Mouse (Mus musculus): ENCODE results near the gene Boc. TPM values are rescaled to one million over a fixed set of nuclear protein-coding genes. Genes with fewer than 3 reads are reported as not detected.
A peak's percentile ranks its signal among the peaks of the same experiment; 100 is the strongest.

The Boc gene
- polyA plus RNA-seq, 1 experiment from 2014 or later, result 7.8 TPM

GRCm38 (mm10) chr16:44557084-44557483 is 1.6 kb downstream of the Boc start:
- Histone ChIP-seq H3K9me3 (ENCODE audit: control insufficient read depth, low read length) (no peaks in the 10 kb centered on the region), H3K4me1 (ENCODE audit: control insufficient read depth, insufficient read depth, low read length) (peaks cover 3% of the 10 kb centered on the region; the same call in 1 of the 2 replicates), H3K4me3 (ENCODE audit: low read depth, low read length) (peak overlapping the region; percentile 74), H3K4me2 (ENCODE audit: low read depth, low read length) (peak overlapping the region; percentile 95), H3K36me3 (ENCODE audit: control insufficient read depth, insufficient read depth, low read length) (no peaks in the 10 kb centered on the region), H3K9ac (replicated peaks; ENCODE audit: low read depth, low read length) (peak overlapping the region; percentile 76; the same call in 1 of the 2 replicates), H3K27ac (ENCODE audit: low read depth, low read length) (no peak overlapping the region), H3K27me3 (ENCODE audit: control insufficient read depth, insufficient read depth, low read length) (no peaks in the 10 kb centered on the region)
- WGBS, result 18% methylated on average over 7 of the region's 7 CpGs
- ATAC-seq (ENCODE audit: low read depth), result no peak

GRCm38 (mm10) chr16:44555791-44556709 is 2.6 kb downstream of the Boc start:
- WGBS, result 22% methylated on average over 9 of the region's 9 CpGs
- H3K4me1 ChIP-seq (ENCODE audit: control insufficient read depth, insufficient read depth, low read length), result peaks cover 11% of the 10 kb centered on the region; the same call in 1 of the 2 replicates

GRCm38 (mm10) chr16:44553861-44554260 is 4.8 kb downstream of the Boc start:
- H3K27ac ChIP-seq (ENCODE audit: low read depth, low read length), result no peak overlapping the region
- H3K4me3 ChIP-seq (ENCODE audit: low read depth, low read length), result no peak overlapping the region
- H3K27me3 ChIP-seq (ENCODE audit: control insufficient read depth, insufficient read depth, low read length), result no peaks in the 10 kb centered on the region
- no peak overlapping the region for H3K9ac ChIP-seq (replicated peaks; ENCODE audit: low read depth, low read length)
- ATAC-seq (ENCODE audit: low read depth), result no peak
- H3K4me2 ChIP-seq (ENCODE audit: low read depth, low read length), result no peak overlapping the region
- H3K36me3 ChIP-seq (ENCODE audit: control insufficient read depth, insufficient read depth, low read length), result no peaks in the 10 kb centered on the region
- H3K9me3 ChIP-seq (ENCODE audit: control insufficient read depth, low read length), result no peaks in the 10 kb centered on the region
- 58% methylated on average over 8 of the region's 8 CpGs for WGBS
- peaks cover 31% of the 10 kb centered on the region for H3K4me1 ChIP-seq (ENCODE audit: control insufficient read depth, insufficient read depth, low read length)

More at GRCm38 (mm10) chr16:44555791-44556709, 2.6 kb downstream of the Boc start:
- Histone ChIP-seq H3K4me2 (ENCODE audit: low read depth, low read length) (peak overlapping the region; percentile 95; the same call in 1 of the 2 replicates), H3K9me3 (ENCODE audit: control insufficient read depth, low read length) (no peaks in the 10 kb centered on the region), H3K4me3 (ENCODE audit: low read depth, low read length) (peak overlapping the region; percentile 74), H3K36me3 (ENCODE audit: control insufficient read depth, insufficient read depth, low read length) (no peaks in the 10 kb centered on the region), H3K27ac (ENCODE audit: low read depth, low read length) (no peak overlapping the region; the same call in 1 of the 2 replicates), H3K27me3 (ENCODE audit: control insufficient read depth, insufficient read depth, low read length) (no peaks in the 10 kb centered on the region), H3K9ac (replicated peaks; ENCODE audit: low read depth, low read length) (no peak overlapping the region)
- no peak for ATAC-seq (ENCODE audit: low read depth)

- Histone ChIP-seq H3K36me3 (ENCODE audit: control insufficient read depth, insufficient read depth, low read length) (no peaks in the 10 kb centered on the region), H3K4me2 (ENCODE audit: low read depth, low read length) (no peak overlapping the region), H3K4me1 (ENCODE audit: control insufficient read depth, insufficient read depth, low read length) (peaks cover 31% of the 10 kb centered on the region), H3K4me3 (ENCODE audit: low read depth, low read length) (no peak overlapping the region), H3K9me3 (ENCODE audit: control insufficient read depth, low read length) (no peaks in the 10 kb centered on the region), H3K9ac (replicated peaks; ENCODE audit: low read depth, low read length) (no peak overlapping the region), H3K27me3 (ENCODE audit: control insufficient read depth, insufficient read depth, low read length) (no peaks in the 10 kb centered on the region), H3K27ac (ENCODE audit: low read depth, low read length) (no peak overlapping the region)
- no peak for ATAC-seq (ENCODE audit: low read depth)
- whole genome bisulfite sequencing, result 77% methylated on average over 5 of the region's 5 CpGs
These were observed 6.0 kb downstream of the Boc start for GRCm38 (mm10) chr16:44552726-44553125.

- Histone ChIP-seq H3K27me3 (ENCODE audit: control insufficient read depth, insufficient read depth, low read length) (no peaks in the 10 kb centered on the region), H3K4me2 (ENCODE audit: low read depth, low read length) (0 out of 2 replicates have a peak overlapping the region, but pooled peaks have one; percentile 14), H3K9ac (replicated peaks; ENCODE audit: low read depth, low read length) (no peak overlapping the region), H3K9me3 (ENCODE audit: control insufficient read depth, low read length) (no peaks in the 10 kb centered on the region), H3K4me3 (ENCODE audit: low read depth, low read length) (no peak overlapping the region), H3K27ac (ENCODE audit: low read depth, low read length) (0 out of 2 replicates have a peak overlapping the region, but pooled peaks have one; percentile 34), H3K36me3 (ENCODE audit: control insufficient read depth, insufficient read depth, low read length) (no peaks in the 10 kb centered on the region), H3K4me1 (ENCODE audit: control insufficient read depth, insufficient read depth, low read length) (peaks cover 33% of the 10 kb centered on the region)
- WGBS, result 49% methylated on average over 2 of the region's 2 CpGs
- ATAC-seq (ENCODE audit: low read depth), result peak; percentile 18; the same call in 1 of the 2 replicates
These were observed 6.7 kb downstream of the Boc start for GRCm38 (mm10) chr16:44552036-44552435.

GRCm38 (mm10) chr16:44551491-44551890 is 7.2 kb downstream of the Boc start:
- Histone ChIP-seq H3K4me2 (ENCODE audit: low read depth, low read length) (0 out of 2 replicates have a peak overlapping the region, but pooled peaks have one; percentile 14), H3K27me3 (ENCODE audit: control insufficient read depth, insufficient read depth, low read length) (no peaks in the 10 kb centered on the region), H3K9ac (replicated peaks; ENCODE audit: low read depth, low read length) (no peak overlapping the region), H3K36me3 (ENCODE audit: control insufficient read depth, insufficient read depth, low read length) (no peaks in the 10 kb centered on the region), H3K4me3 (ENCODE audit: low read depth, low read length) (no peak overlapping the region), H3K9me3 (ENCODE audit: control insufficient read depth, low read length) (no peaks in the 10 kb centered on the region), H3K4me1 (ENCODE audit: control insufficient read depth, insufficient read depth, low read length) (peaks cover 33% of the 10 kb centered on the region), H3K27ac (ENCODE audit: low read depth, low read length) (no peak overlapping the region)
- ATAC-seq (ENCODE audit: low read depth), result peak; percentile 45; the same call in 1 of the 2 replicates
- 46% methylated on average over 5 of the region's 5 CpGs for WGBS

GRCm38 (mm10) chr16:44550843-44551242 is 7.9 kb downstream of the Boc start:
- H3K9ac ChIP-seq (replicated peaks; ENCODE audit: low read depth, low read length), result no peak overlapping the region
- ATAC-seq (ENCODE audit: low read depth), result no peak
- WGBS, result 35% methylated on average over 5 of the region's 5 CpGs

GRCm38 (mm10) chr16:44549867-44550679 is 8.6 kb downstream of the Boc start:
- Histone ChIP-seq H3K9ac (replicated peaks; ENCODE audit: low read depth, low read length) (no peak overlapping the region), H3K36me3 (ENCODE audit: control insufficient read depth, insufficient read depth, low read length) (no peaks in the 10 kb centered on the region), H3K4me1 (ENCODE audit: control insufficient read depth, insufficient read depth, low read length) (peaks cover 36% of the 10 kb centered on the region), H3K27ac (ENCODE audit: low read depth, low read length) (peak overlapping the region; percentile 29; the same call in 1 of the 2 replicates), H3K4me2 (ENCODE audit: low read depth, low read length) (peak overlapping the region; percentile 4; the same call in 1 of the 2 replicates), H3K4me3 (ENCODE audit: low read depth, low read length) (no peak overlapping the region), H3K9me3 (ENCODE audit: control insufficient read depth, low read length) (no peaks in the 10 kb centered on the region), H3K27me3 (ENCODE audit: control insufficient read depth, insufficient read depth, low read length) (no peaks in the 10 kb centered on the region)
- WGBS, result 37% methylated on average over 7 of the region's 7 CpGs
- peak; percentile 52 for ATAC-seq (ENCODE audit: low read depth)

More at GRCm38 (mm10) chr16:44550843-44551242, 7.9 kb downstream of the Boc start:
- Histone ChIP-seq H3K4me3 (ENCODE audit: low read depth, low read length) (no peak overlapping the region), H3K4me1 (ENCODE audit: control insufficient read depth, insufficient read depth, low read length) (peaks cover 33% of the 10 kb centered on the region), H3K27me3 (ENCODE audit: control insufficient read depth, insufficient read depth, low read length) (no peaks in the 10 kb centered on the region), H3K27ac (ENCODE audit: low read depth, low read length) (peak overlapping the region; percentile 29; the same call in 1 of the 2 replicates), H3K9me3 (ENCODE audit: control insufficient read depth, low read length) (no peaks in the 10 kb centered on the region), H3K4me2 (ENCODE audit: low read depth, low read length) (no peak overlapping the region), H3K36me3 (ENCODE audit: control insufficient read depth, insufficient read depth, low read length) (no peaks in the 10 kb centered on the region)

Data from neural tube, embryonic 14.5 days (tissue).